10 mouse cellular contexts compared by ENCODE assay signal in genomic region chr4:46084416-46085172, GRCm38 (mm10). TPM values are rescaled to one million over a fixed set of nuclear protein-coding genes. Genes with fewer than 3 reads are reported as not detected.
DNase-seq lines count a peak whose midpoint lies in the region; ATAC-seq and TF ChIP-seq lines count a peak whose summit lies in the region.
"Had no signal": no experiment of that assay in that cellular context is flagged by ENCODE, and none has a peak within 500 bp of the region (broad histone marks: within the 10 kb centered on the region; RNA-seq: fewer than 3 reads in every experiment).

No protein-coding gene starts in this region.

- peaks cover 44% of the 10 kb centered on the region for H3K4me1 ChIP-seq in cerebellum, adult 2 months (ENCODE audit: control insufficient read depth, insufficient read depth, low read length)
- H3K4me1 ChIP-seq in heart, embryonic 15.5 days (replicated peaks): peaks cover 43% of the 10 kb centered on the region
- H3K4me1 ChIP-seq in midbrain, postnatal 0 days (ENCODE audit: insufficient read depth, low read length): no peaks in the 10 kb centered on the region
- H3K4me1 ChIP-seq in midbrain, embryonic 14.5 days (ENCODE audit: control insufficient read depth, insufficient read depth, low read length): 0 out of 2 replicates have a peak, but pooled peaks cover 7% of the 10 kb centered on the region
- 0 out of 2 replicates have a peak, but pooled peaks cover 8% of the 10 kb centered on the region for H3K4me1 ChIP-seq in limb, embryonic 10.5 days

- ATAC-seq in heart, embryonic 15.5 days (replicated peaks; ENCODE audit: insufficient number of reproducible peaks, insufficient read depth, low FRiP score, low read depth): no peak
- ATAC-seq in midbrain, postnatal 0 days (ENCODE audit: low FRiP score): no peak
- ATAC-seq in midbrain, embryonic 14.5 days (ENCODE audit: low FRiP score, low TSS enrichment): no peak

- peak overlapping the region; percentile 95 for H3K27ac ChIP-seq in cerebellum, adult 2 months (ENCODE audit: insufficient read depth, low read length)
- H3K27ac ChIP-seq in heart, embryonic 15.5 days: 0 out of 2 replicates have a peak overlapping the region, but pooled peaks have one; percentile 8
- H3K27ac ChIP-seq in midbrain, postnatal 0 days (ENCODE audit: low read depth, low read length): no peak overlapping the region
- H3K27ac ChIP-seq in midbrain, embryonic 14.5 days (replicated peaks; ENCODE audit: low read depth, low read length): no peak overlapping the region
- H3K27ac ChIP-seq in limb, embryonic 10.5 days: peak overlapping the region; percentile 36; the same call in 1 of the 2 replicates

- H3K9ac ChIP-seq in heart, embryonic 15.5 days: no peak overlapping the region
- H3K9ac ChIP-seq in midbrain, postnatal 0 days (replicated peaks; ENCODE audit: low read length, poor library complexity, severe bottlenecking): no peak overlapping the region
- no peak overlapping the region for H3K9ac ChIP-seq in midbrain, embryonic 14.5 days (replicated peaks; ENCODE audit: low read length)

- no peaks in the 10 kb centered on the region for H3K27me3 ChIP-seq in cerebellum, adult 2 months (ENCODE audit: control insufficient read depth, insufficient read depth, low read length)
- no peaks in the 10 kb centered on the region for H3K27me3 ChIP-seq in heart, embryonic 15.5 days
- H3K27me3 ChIP-seq in midbrain, postnatal 0 days (ENCODE audit: insufficient read depth, low read length): no peaks in the 10 kb centered on the region
- H3K27me3 ChIP-seq in midbrain, embryonic 14.5 days (ENCODE audit: control insufficient read depth, insufficient read depth, low read length): no peaks in the 10 kb centered on the region
- H3K27me3 ChIP-seq in limb, embryonic 10.5 days (ENCODE audit: low read depth, poor library complexity, severe bottlenecking): no peaks in the 10 kb centered on the region

- H3K36me3 ChIP-seq in heart, embryonic 15.5 days: peaks cover 31% of the 10 kb centered on the region; the same call in 1 of the 2 replicates
- H3K36me3 ChIP-seq in midbrain, postnatal 0 days (ENCODE audit: insufficient read depth, low read length): no peaks in the 10 kb centered on the region
- no peaks in the 10 kb centered on the region for H3K36me3 ChIP-seq in midbrain, embryonic 14.5 days (ENCODE audit: control insufficient read depth, insufficient read depth, low read length)
- H3K36me3 ChIP-seq in limb, embryonic 10.5 days: no peaks in the 10 kb centered on the region

- DNase-seq in cerebellum, adult 2 months: peak; percentile 57 to 60
- DNase-seq in cerebellum, adult 11 months: no peak
- DNase-seq in heart, postnatal 4 days: no peak
- DNase-seq in midbrain, postnatal 0 days (ENCODE audit: low spot score): peak; percentile 46
- no peak for DNase-seq in midbrain, embryonic 14.5 days
- no peak for DNase-seq in limb, embryonic 10.5 days (ENCODE audit: low spot score)
- no peak for DNase-seq in urinary bladder, postnatal 36 days (ENCODE audit: low spot score in 2 of 2)
- DNase-seq: spleen, adult 18-20 months had no signal

- H3K9me3 ChIP-seq in heart, embryonic 15.5 days (replicated peaks): no peaks in the 10 kb centered on the region
- H3K9me3 ChIP-seq in midbrain, postnatal 0 days (ENCODE audit: low read length): no peaks in the 10 kb centered on the region
- no peaks in the 10 kb centered on the region for H3K9me3 ChIP-seq in midbrain, embryonic 14.5 days (ENCODE audit: control insufficient read depth, low read length)
- no peaks in the 10 kb centered on the region for H3K9me3 ChIP-seq in limb, embryonic 10.5 days (replicated peaks)

- no peak overlapping the region for H3K4me3 ChIP-seq in cerebellum, adult 2 months (replicated peaks; ENCODE audit: insufficient read depth, low read depth, low read length)
- no peak overlapping the region for H3K4me3 ChIP-seq in heart, embryonic 15.5 days
- H3K4me3 ChIP-seq in midbrain, postnatal 0 days (ENCODE audit: low read depth, low read length): no peak overlapping the region
- no peak overlapping the region for H3K4me3 ChIP-seq in midbrain, embryonic 14.5 days (replicated peaks; ENCODE audit: low read depth, low read length)
- no peak overlapping the region for H3K4me3 ChIP-seq in limb, embryonic 10.5 days
- H3K4me3 ChIP-seq: myocyte had no signal

- 15% methylated on average over 9 of the region's 9 CpGs for WGBS in cerebellum, adult 2 months
- WGBS in heart, embryonic 15.5 days: 64% methylated on average over 9 of the region's 9 CpGs
- WGBS in midbrain, postnatal 0 days: 53% methylated on average over 9 of the region's 9 CpGs
- 65% methylated on average over 9 of the region's 9 CpGs for WGBS in midbrain, embryonic 14.5 days
- 77% methylated on average over 9 of the region's 9 CpGs for WGBS in limb, embryonic 10.5 days

- H3K4me2 ChIP-seq in heart, embryonic 15.5 days: no peak overlapping the region
- H3K4me2 ChIP-seq in midbrain, postnatal 0 days (ENCODE audit: low read depth, low read length, poor library complexity, severe bottlenecking): no peak overlapping the region
- no peak overlapping the region for H3K4me2 ChIP-seq in midbrain, embryonic 14.5 days (ENCODE audit: low read length)

- TF ChIP-seq POLR2A in cerebellum, adult 2 months (IDR thresholded peaks at IDR 0.05; ENCODE audit: borderline replicate concordance, insufficient read depth, low read length): no peak

- TF ChIP-seq CTCF in cerebellum, adult 2 months (IDR thresholded peaks at IDR 0.05; ENCODE audit: borderline replicate concordance, insufficient read depth, low read depth, low read length): no peak
- no peak for TF ChIP-seq CTCF in midbrain, postnatal 0 days (IDR thresholded peaks at IDR 0.05)

RNA-seq across cellular contexts. Expression of gene Tmod1, which starts 45.9 kb away (rescaled TPM):
- polyA plus RNA-seq in cerebellum, adult 2 months (2012; rRNA removed): 55.4 and 55.7 TPM in 2 replicates
- polyA plus RNA-seq in heart, embryonic 15.5 days (2015; fragmentation: Nextera tagmentation; extraction: Ambion mirVana): 170 and 195 TPM in 2 replicates
- total RNA-seq in heart, postnatal 4 days (2021): 100 to 1,000 TPM; 278 to 282 TPM
- 0.42 and 0.55 TPM in 2 replicates for total RNA-seq in midbrain, postnatal 0 days (2014; rRNA removed)
- polyA plus RNA-seq in midbrain, postnatal 0 days (2015; fragmentation: Nextera tagmentation; extraction: Ambion mirVana): 0.75 and 1.0 TPM in 2 replicates
- polyA plus RNA-seq in midbrain, embryonic 14.5 days (2014; fragmentation: Nextera tagmentation; extraction: Ambion mirVana): 0.53 and 0.76 TPM in 2 replicates
- 2.0 TPM in 2 replicates for polyA plus RNA-seq in limb, embryonic 10.5 days (2016; fragmentation: Nextera tagmentation; extraction: Ambion mirVana)

RNA-seq across cellular contexts. Expression of gene Ncbp1, which starts 53.8 kb away (rescaled TPM):
- polyA plus RNA-seq in cerebellum, adult 2 months (2012; rRNA removed): 50.8 and 61.2 TPM in 2 replicates
- polyA plus RNA-seq in heart, embryonic 15.5 days (2015; fragmentation: Nextera tagmentation; extraction: Ambion mirVana): 37.4 and 45.4 TPM in 2 replicates
- 10 to 100 TPM; 35.5 to 36.9 TPM for total RNA-seq in heart, postnatal 4 days (2021)
- 33.4 and 41.8 TPM in 2 replicates for total RNA-seq in midbrain, postnatal 0 days (2014; rRNA removed)
- polyA plus RNA-seq in midbrain, postnatal 0 days (2015; fragmentation: Nextera tagmentation; extraction: Ambion mirVana): 45.1 and 45.9 TPM in 2 replicates
- 72.7 and 100 TPM in 2 replicates for polyA plus RNA-seq in midbrain, embryonic 14.5 days (2014; fragmentation: Nextera tagmentation; extraction: Ambion mirVana)
- 118 and 129 TPM in 2 replicates for polyA plus RNA-seq in limb, embryonic 10.5 days (2016; fragmentation: Nextera tagmentation; extraction: Ambion mirVana)

RNA-seq across cellular contexts. Expression of gene Tstd2, which starts 53.9 kb away (rescaled TPM):
- polyA plus RNA-seq in cerebellum, adult 2 months (2012; rRNA removed): 15.4 and 16.2 TPM in 2 replicates
- polyA plus RNA-seq in heart, embryonic 15.5 days (2015; fragmentation: Nextera tagmentation; extraction: Ambion mirVana): 24.2 and 29.4 TPM in 2 replicates
- 10 to 100 TPM; 19.3 to 20.3 TPM for total RNA-seq in heart, postnatal 4 days (2021)
- 25.1 and 27.6 TPM in 2 replicates for total RNA-seq in midbrain, postnatal 0 days (2014; rRNA removed)
- polyA plus RNA-seq in midbrain, postnatal 0 days (2015; fragmentation: Nextera tagmentation; extraction: Ambion mirVana): 16.3 and 18.9 TPM in 2 replicates
- polyA plus RNA-seq in midbrain, embryonic 14.5 days (2014; fragmentation: Nextera tagmentation; extraction: Ambion mirVana): 23.5 and 24.6 TPM in 2 replicates
- polyA plus RNA-seq in limb, embryonic 10.5 days (2016; fragmentation: Nextera tagmentation; extraction: Ambion mirVana): 65.8 and 72.8 TPM in 2 replicates

Comparison
In these comparisons a context has a peak if more than half of its experiments do, and no peak if none do; other contexts are left out.
1. DNase-seq: peak in cerebellum, adult 2 months (2 of 2) and midbrain, postnatal 0 days (single experiment); none in cerebellum, adult 11 months (single experiment), heart, postnatal 4 days (single experiment), midbrain, embryonic 14.5 days (single experiment), limb, embryonic 10.5 days (single experiment) and urinary bladder, postnatal 36 days (0 of 2).
2. H3K27ac ChIP-seq: peak in cerebellum, adult 2 months (single experiment), heart, embryonic 15.5 days (single experiment) and limb, embryonic 10.5 days (single experiment); none in midbrain, postnatal 0 days (single experiment) and midbrain, embryonic 14.5 days (single experiment).
3. RNA of gene Tmod1, which starts 45.9 kb away (polyA plus RNA-seq): 170 to 195 TPM in heart, embryonic 15.5 days and 55.4 to 55.7 TPM in cerebellum, adult 2 months; 2.0 TPM in limb, embryonic 10.5 days, 0.53 to 0.76 TPM in midbrain, embryonic 14.5 days and 0.75 to 1.0 TPM in midbrain, postnatal 0 days; every median in the first group is over 10 times any median in the second.